Mouse (Mus musculus) forebrain, embryonic 12.5 days (tissue): Measurements from ENCODE around the gene Arf3. TPM values are rescaled to one million over a fixed set of nuclear protein-coding genes. Genes with fewer than 3 reads are reported as not detected.

Experiments used
- ATAC-seq: fragments of 200-750 bp; cut with Nextera tagmentation; 2 replicates; pipeline ENCODE4 v1.8.0; 2017; ENCODE audit warnings: moderate TSS enrichment; ENCODE audit not compliant: low FRiP score
- H3K27ac ChIP-seq: fragments of 300-500 bp; sonication (generic); 2 replicates; pipeline ENCODE4 v1.5.1; 2016; ENCODE audit warnings: mild to moderate bottlenecking
- H3K27me3 ChIP-seq: fragments of 300-500 bp; sonication (generic); 2 replicates; pipeline ENCODE4 v1.6.1; 2016; ENCODE audit warnings: mild to moderate bottlenecking
- H3K36me3 ChIP-seq: fragments of 300-500 bp; sonication (generic); replicated peaks from 2 replicates; pipeline ENCODE4 v1.6.1; 2016; ENCODE audit warnings: mild to moderate bottlenecking
- H3K4me1 ChIP-seq: fragments of 300-500 bp; sonication (generic); 2 replicates; pipeline ENCODE4 v1.6.1; 2016
- H3K4me2 ChIP-seq: fragments of 300-500 bp; sonication (generic); 2 replicates; pipeline ENCODE4 v1.6.1; 2016; ENCODE audit warnings: mild to moderate bottlenecking, moderate library complexity
- H3K4me3 ChIP-seq: fragments of 300-500 bp; sonication (generic); replicated peaks from 2 replicates; pipeline ENCODE4 v1.5.1; 2016; ENCODE audit warnings: mild to moderate bottlenecking
- H3K9ac ChIP-seq: fragments of 300-500 bp; sonication (generic); 2 replicates; pipeline ENCODE4 v1.6.1; 2016; ENCODE audit warnings: mild to moderate bottlenecking
- H3K9me3 ChIP-seq: fragments of 300-500 bp; sonication (generic); 2 replicates; pipeline ENCODE4 v1.6.1; 2016
- WGBS: fragments of 180-500 bp; shearing (Covaris S2); methylation state at CpG from one replicate; pipeline ENCODE4 v1.1.7; 2016; 5-methylcytosine and 5-hydroxymethylcytosine counted together
- polyA plus RNA-seq: library from polyadenylated mRNA; unstranded; fragments of >200 nt; fragmentation: Nextera tagmentation; extraction: Ambion mirVana; gene quantifications from 2 replicates; pipeline ENCODE4 v1.2.1, GENCODE M21; 2016

Gene Arf3
- polyA plus RNA-seq, 1 experiment from 2014 or later = 58.3 TPM

GRCm38 (mm10) chr15:98742766-98743428 is 20.1 kb downstream of the Arf3 start:
- H3K4me1 ChIP-seq = no peaks in the 10 kb centered on the region
- H3K27me3 ChIP-seq = no peaks in the 10 kb centered on the region
- WGBS = 87% methylated on average over 8 of the region's 8 CpGs
- H3K27ac ChIP-seq = no peak overlapping the region
- no peak overlapping the region for H3K4me2 ChIP-seq
- H3K9me3 ChIP-seq = no peaks in the 10 kb centered on the region
- H3K9ac ChIP-seq = no peak overlapping the region
- H3K4me3 ChIP-seq = no peak overlapping the region
- H3K36me3 ChIP-seq = peaks cover 47% of the 10 kb centered on the region
- ATAC-seq = no peak

GRCm38 (mm10) chr15:98740219-98740618 is 22.8 kb downstream of the Arf3 start:
- Histone ChIP-seq H3K27ac (no peak overlapping the region), H3K9me3 (no peaks in the 10 kb centered on the region), H3K36me3 (peaks cover 74% of the 10 kb centered on the region), H3K4me1 (no peaks in the 10 kb centered on the region), H3K4me3 (no peak overlapping the region), H3K4me2 (no peak overlapping the region), H3K9ac (no peak overlapping the region), H3K27me3 (no peaks in the 10 kb centered on the region)
- 84% methylated on average over 8 of the region's 8 CpGs for WGBS
- ATAC-seq = no peak

DNA sequence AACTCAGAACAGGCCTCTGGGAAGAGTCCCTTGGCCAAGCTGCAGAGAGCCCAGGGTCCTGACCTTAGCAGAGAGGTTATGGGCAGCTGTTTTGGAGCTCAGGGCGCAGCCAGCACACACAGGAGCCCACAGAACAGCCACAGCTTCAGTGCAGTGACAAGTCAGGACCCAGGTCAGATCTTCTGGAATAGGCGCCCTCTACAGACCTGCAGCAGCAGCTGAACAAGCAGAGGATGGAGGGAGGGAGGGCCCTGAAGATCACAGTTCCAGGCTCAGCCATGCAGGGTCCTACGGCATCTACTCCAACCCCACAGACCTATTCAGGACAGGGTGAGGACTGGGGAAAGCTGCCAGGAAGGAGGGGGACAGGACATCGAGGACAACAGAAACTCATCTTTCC is 24.2 kb downstream of the Arf3 start:
- 74% methylated on average over 4 of the region's 4 CpGs for WGBS
- Histone ChIP-seq H3K27me3 (no peaks in the 10 kb centered on the region), H3K27ac (no peak overlapping the region), H3K4me3 (no peak overlapping the region), H3K4me1 (no peaks in the 10 kb centered on the region; the same call in 1 of the 2 replicates), H3K9me3 (no peaks in the 10 kb centered on the region), H3K9ac (no peak overlapping the region), H3K36me3 (peaks cover 78% of the 10 kb centered on the region), H3K4me2 (no peak overlapping the region)
- no peak for ATAC-seq

GRCm38 (mm10) chr15:98737881-98738280 is 25.1 kb downstream of the Arf3 start:
- Histone ChIP-seq H3K27me3 (no peaks in the 10 kb centered on the region), H3K27ac (no peak overlapping the region), H3K36me3 (peaks cover 78% of the 10 kb centered on the region), H3K9me3 (no peaks in the 10 kb centered on the region), H3K4me2 (no peak overlapping the region), H3K4me3 (no peak overlapping the region), H3K9ac (no peak overlapping the region), H3K4me1 (peaks cover 5% of the 10 kb centered on the region; the same call in 1 of the 2 replicates)
- no peak for ATAC-seq

- peaks cover 66% of the 10 kb centered on the region for H3K36me3 ChIP-seq
Observed at GRCm38 (mm10) chr15:98736521-98736920, 26.5 kb downstream of the Arf3 start.

DNA sequence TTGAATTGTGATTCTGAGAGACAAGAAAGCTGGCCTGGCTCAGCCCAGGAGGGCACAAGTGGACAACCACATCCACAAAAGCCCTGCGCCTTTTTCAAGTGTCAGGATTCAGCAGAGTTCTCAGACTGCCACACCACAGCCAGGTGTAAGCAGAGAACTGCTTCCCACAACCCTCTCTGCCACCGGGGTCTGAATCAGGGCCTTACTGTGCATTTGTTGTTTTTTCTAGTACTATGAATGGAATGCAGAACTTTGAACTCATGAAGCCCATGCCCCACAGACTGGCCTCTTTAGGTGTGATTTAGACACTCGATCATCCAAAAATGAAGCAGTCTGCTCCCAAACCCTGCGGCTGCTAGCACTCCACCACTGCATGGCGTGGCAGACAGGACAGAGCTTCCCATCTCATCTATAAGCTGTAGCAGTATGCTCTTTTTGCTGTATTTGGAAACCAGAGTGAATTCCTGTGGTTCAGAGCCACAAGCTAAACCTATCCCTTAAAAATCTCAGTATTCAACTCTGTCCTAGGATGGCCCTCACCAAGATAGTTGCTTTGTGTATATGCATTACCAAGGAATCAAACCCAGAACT is 28.9 kb downstream of the Arf3 start:
- WGBS = 94% methylated on average over 5 of the region's 5 CpGs
- H3K9ac ChIP-seq = no peak overlapping the region
- no peaks in the 10 kb centered on the region for H3K9me3 ChIP-seq
- no peak overlapping the region for H3K4me3 ChIP-seq
- no peak for ATAC-seq
- peaks cover 6% of the 10 kb centered on the region for H3K27me3 ChIP-seq
- peaks cover 41% of the 10 kb centered on the region for H3K36me3 ChIP-seq
- H3K4me1 ChIP-seq = peaks cover 5% of the 10 kb centered on the region; the same call in 1 of the 2 replicates
- no peak overlapping the region for H3K27ac ChIP-seq
- no peak overlapping the region for H3K4me2 ChIP-seq

More at GRCm38 (mm10) chr15:98736521-98736920, 26.5 kb downstream of the Arf3 start:
- H3K27ac ChIP-seq = no peak overlapping the region
- no peaks in the 10 kb centered on the region for H3K9me3 ChIP-seq
- ATAC-seq = no peak
- 90% methylated on average over 10 of the region's 10 CpGs for WGBS
- no peaks in the 10 kb centered on the region for H3K27me3 ChIP-seq
- H3K9ac ChIP-seq = no peak overlapping the region
- no peak overlapping the region for H3K4me3 ChIP-seq
- peaks cover 5% of the 10 kb centered on the region; the same call in 1 of the 2 replicates for H3K4me1 ChIP-seq
- H3K4me2 ChIP-seq = no peak overlapping the region

DNA sequence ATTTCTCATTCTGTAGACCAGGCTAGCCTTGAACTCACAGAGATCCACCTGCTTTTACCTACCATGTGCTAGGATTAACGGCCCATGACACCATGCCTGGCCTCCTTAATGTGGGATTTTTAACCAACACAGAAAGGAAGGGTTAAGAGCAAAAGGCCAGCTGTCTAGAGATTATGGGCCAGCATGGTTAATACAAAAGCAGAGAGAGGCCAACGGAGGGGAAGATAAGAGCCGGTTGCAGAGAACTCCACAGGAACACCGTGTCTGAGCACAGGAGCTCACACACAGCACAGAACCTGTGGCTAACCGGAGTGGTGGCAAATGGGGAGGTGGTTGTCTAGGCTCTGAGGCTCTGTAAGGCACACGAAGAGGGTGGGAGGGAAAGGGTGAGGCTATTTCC is 29.6 kb downstream of the Arf3 start:
- 81% methylated on average over 6 of the region's 6 CpGs for WGBS

GRCm38 (mm10) chr15:98732006-98732531 is 30.9 kb downstream of the Arf3 start:
- H3K9me3 ChIP-seq = no peaks in the 10 kb centered on the region
- peaks cover 15% of the 10 kb centered on the region for H3K27me3 ChIP-seq
- H3K4me1 ChIP-seq = peaks cover 19% of the 10 kb centered on the region
- no peak for ATAC-seq
- peaks cover 22% of the 10 kb centered on the region for H3K36me3 ChIP-seq
- WGBS = 72% methylated on average over 8 of the region's 8 CpGs
- no peak overlapping the region for H3K4me3 ChIP-seq
- no peak overlapping the region for H3K9ac ChIP-seq
- no peak overlapping the region for H3K4me2 ChIP-seq
- no peak overlapping the region for H3K27ac ChIP-seq

More for the DNA sequence above, 29.6 kb downstream of the Arf3 start:
- no peak overlapping the region for H3K4me2 ChIP-seq
- no peak overlapping the region for H3K9ac ChIP-seq
- no peak overlapping the region for H3K4me3 ChIP-seq
- ATAC-seq = no peak
- H3K27me3 ChIP-seq = peaks cover 13% of the 10 kb centered on the region
- no peaks in the 10 kb centered on the region for H3K9me3 ChIP-seq
- H3K36me3 ChIP-seq = peaks cover 34% of the 10 kb centered on the region
- peaks cover 6% of the 10 kb centered on the region; the same call in 1 of the 2 replicates for H3K4me1 ChIP-seq
- no peak overlapping the region for H3K27ac ChIP-seq

GRCm38 (mm10) chr15:98730790-98731189 is 32.2 kb downstream of the Arf3 start:
- H3K9ac ChIP-seq = no peak overlapping the region
- H3K36me3 ChIP-seq = peaks cover 10% of the 10 kb centered on the region
- no peak overlapping the region for H3K27ac ChIP-seq
- no peak overlapping the region for H3K4me3 ChIP-seq
- no peak for ATAC-seq
- 88% methylated on average over 6 of the region's 6 CpGs for WGBS
- H3K4me1 ChIP-seq = peaks cover 25% of the 10 kb centered on the region
- no peak overlapping the region for H3K4me2 ChIP-seq
- H3K9me3 ChIP-seq = no peaks in the 10 kb centered on the region
- H3K27me3 ChIP-seq = peaks cover 27% of the 10 kb centered on the region

- no peak overlapping the region for H3K9ac ChIP-seq
- H3K4me3 ChIP-seq = no peak overlapping the region
- no peaks in the 10 kb centered on the region for H3K9me3 ChIP-seq
- H3K27ac ChIP-seq = no peak overlapping the region
- peaks cover 34% of the 10 kb centered on the region for H3K27me3 ChIP-seq
- 78% methylated on average over 7 of the region's 7 CpGs for WGBS
- no peak for ATAC-seq
- peaks cover 25% of the 10 kb centered on the region for H3K4me1 ChIP-seq
- no peak overlapping the region for H3K4me2 ChIP-seq
- H3K36me3 ChIP-seq = peaks cover 2% of the 10 kb centered on the region; the same call in 1 of the 2 replicates
Observed at GRCm38 (mm10) chr15:98729791-98730545, 33.0 kb downstream of the Arf3 start.

GRCm38 (mm10) chr15:98728366-98728765 is 34.6 kb downstream of the Arf3 start:
- H3K4me2 ChIP-seq = peak overlapping the region; percentile 84
- H3K4me3 ChIP-seq = peak overlapping the region; percentile 43; the same call in 1 of the 2 replicates
- H3K27ac ChIP-seq = no peak overlapping the region
- H3K9me3 ChIP-seq = no peaks in the 10 kb centered on the region
- peaks cover 33% of the 10 kb centered on the region for H3K4me1 ChIP-seq
- WGBS = 40% methylated on average over 9 of the region's 9 CpGs
- H3K9ac ChIP-seq = no peak overlapping the region
- ATAC-seq = no peak
- H3K36me3 ChIP-seq = no peaks in the 10 kb centered on the region
- peaks cover 50% of the 10 kb centered on the region for H3K27me3 ChIP-seq
